Mouse (Mus musculus): ENCODE results near the gene Myrip.

- TF ChIP-seq CTCF (IDR thresholded peaks at IDR 0.05; ENCODE audit: low read depth, low read length) (no peak), GATA1 (IDR thresholded peaks at IDR 0.05; ENCODE audit: borderline replicate concordance, low read length) (no peak), POLR2AphosphoS5 (IDR thresholded peaks at IDR 0.05; ENCODE audit: insufficient replicate concordance, low read depth, low read length) (no peak), TAL1 (conservative IDR thresholded peaks at IDR 0.05; ENCODE audit: low read depth, low read length) (no peak)
These were observed 71.0 kb downstream of the Myrip start for GRCm38 (mm10) chr9:120372347-120372746.
